In the genomic region with DNA sequence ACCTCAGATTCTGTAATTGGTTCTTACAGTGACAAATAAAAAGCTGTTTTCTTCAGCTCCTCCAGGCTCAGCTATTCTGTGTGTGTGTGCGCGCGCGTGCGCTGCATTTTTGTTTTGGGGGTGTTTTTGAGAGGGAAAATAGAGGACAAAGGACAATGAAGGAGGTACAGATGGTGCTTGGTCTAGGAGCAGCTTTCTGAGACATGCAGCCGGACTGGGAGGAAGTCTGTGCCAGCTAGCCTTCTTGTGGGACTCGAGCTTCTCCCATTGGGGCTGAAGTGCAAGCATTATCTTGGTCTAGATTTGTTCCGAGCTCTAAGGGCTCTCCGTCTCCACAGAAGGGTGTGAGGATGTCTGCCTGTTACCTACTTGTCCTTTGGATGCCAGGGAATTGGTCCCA, we compare ENCODE assay signal across 8 mouse cellular contexts. TPM values are rescaled to one million over a fixed set of nuclear protein-coding genes. Genes with fewer than 3 reads are reported as not detected.
A peak's percentile ranks its signal among the peaks of the same experiment; 100 is the strongest.
DNase-seq lines count a peak whose midpoint lies in the region; ATAC-seq and TF ChIP-seq lines count a peak whose summit lies in the region.

No protein-coding gene starts in this region.

- peaks cover 24% of the 10 kb centered on the region for H3K4me1 ChIP-seq in heart, embryonic 13.5 days
- H3K4me1 ChIP-seq in hindbrain, embryonic 10.5 days (replicated peaks): peaks cover 26% of the 10 kb centered on the region
- peaks cover 23% of the 10 kb centered on the region for H3K4me1 ChIP-seq in liver, embryonic 16.5 days (ENCODE audit: control insufficient read depth, low read depth, low read length)

- no peak for TF ChIP-seq CTCF in brain, embryonic 14.5 days (IDR thresholded peaks at IDR 0.05; ENCODE audit: borderline replicate concordance, extremely low read depth, insufficient read depth, insufficient read length)

- no peak overlapping the region for H3K4me3 ChIP-seq in heart, embryonic 13.5 days
- 0 out of 2 replicates have a peak overlapping the region, but pooled peaks have one; percentile 2 for H3K4me3 ChIP-seq in hindbrain, embryonic 10.5 days
- no peak overlapping the region for H3K4me3 ChIP-seq in liver, embryonic 16.5 days (ENCODE audit: low read depth, low read length)

- intact Hi-C loops in heart, postnatal 14 days (cut with DNase I): no loop called here

- peak overlapping the region; percentile 86; the same call in 1 of the 2 replicates for H3K9ac ChIP-seq in heart, embryonic 13.5 days
- no peak overlapping the region for H3K9ac ChIP-seq in liver, embryonic 16.5 days (ENCODE audit: low read depth, low read length)

- peak overlapping the region; percentile 71; the same call in 1 of the 2 replicates for H3K27ac ChIP-seq in heart, embryonic 13.5 days (replicated peaks)
- H3K27ac ChIP-seq in hindbrain, embryonic 10.5 days: peak overlapping the region; percentile 87
- no peak overlapping the region for H3K27ac ChIP-seq in liver, embryonic 16.5 days (ENCODE audit: low read length)

- H3K9me3 ChIP-seq in heart, embryonic 13.5 days: no peaks in the 10 kb centered on the region
- H3K9me3 ChIP-seq in hindbrain, embryonic 10.5 days: no peaks in the 10 kb centered on the region
- no peaks in the 10 kb centered on the region for H3K9me3 ChIP-seq in liver, embryonic 16.5 days (replicated peaks; ENCODE audit: control insufficient read depth, low read length)

- TF ChIP-seq POLR2A in brain, embryonic 14.5 days (IDR thresholded peaks at IDR 0.05; ENCODE audit: borderline replicate concordance, extremely low read depth, insufficient read depth, insufficient read length, poor library complexity, severe bottlenecking): no peak

- ATAC-seq in heart, embryonic 13.5 days (ENCODE audit: extremely low read depth, insufficient number of reproducible peaks, low FRiP score, low TSS enrichment): no peak
- ATAC-seq in liver, embryonic 16.5 days (ENCODE audit: low read depth): no peak
- no peak for ATAC-seq in cerebellum, adult (ENCODE audit: insufficient number of reproducible peaks, low FRiP score, low TSS enrichment)

- no peaks in the 10 kb centered on the region for H3K27me3 ChIP-seq in heart, embryonic 13.5 days (replicated peaks)
- no peaks in the 10 kb centered on the region for H3K27me3 ChIP-seq in hindbrain, embryonic 10.5 days (ENCODE audit: insufficient read depth, poor library complexity, severe bottlenecking)
- no peaks in the 10 kb centered on the region for H3K27me3 ChIP-seq in liver, embryonic 16.5 days (ENCODE audit: control insufficient read depth, insufficient read depth, low read depth, low read length)

- no peak overlapping the region for H3K4me2 ChIP-seq in heart, embryonic 13.5 days
- H3K4me2 ChIP-seq in liver, embryonic 16.5 days (ENCODE audit: low read depth, low read length): peak overlapping the region; percentile 67; the same call in 1 of the 2 replicates

- peaks cover 76% of the 10 kb centered on the region for H3K36me3 ChIP-seq in heart, embryonic 13.5 days
- H3K36me3 ChIP-seq in hindbrain, embryonic 10.5 days: peaks cover 77% of the 10 kb centered on the region
- peaks cover 46% of the 10 kb centered on the region for H3K36me3 ChIP-seq in liver, embryonic 16.5 days (ENCODE audit: control insufficient read depth, insufficient read depth)

- 83% methylated on average over 9 of the region's 9 CpGs for WGBS in heart, embryonic 13.5 days
- WGBS in hindbrain, embryonic 10.5 days: 92% methylated on average over 9 of the region's 9 CpGs
- 84% methylated on average over 9 of the region's 9 CpGs for WGBS in liver, embryonic 16.5 days (ENCODE audit: insufficient replicate concordance)

- no peak for DNase-seq in heart, adult 8-10 months (ENCODE audit: low spot score)
- DNase-seq in brain, embryonic 14.5 days (ENCODE audit: low read depth): peak; percentile 85
- DNase-seq in hindbrain, embryonic 10.5 days (ENCODE audit: low spot score): no peak
- no peak for DNase-seq in thymus, postnatal 25 days
- DNase-seq in heart, postnatal 14 days: no peak

RNA-seq across cellular contexts. Expression of gene Tut1, which starts 1.4 kb away (rescaled TPM):
- 16.3 and 17.1 TPM in 2 replicates for polyA plus RNA-seq in heart, embryonic 13.5 days (2015; fragmentation: Nextera tagmentation; extraction: Ambion mirVana)
- 10 to 100 TPM in 1 of 4 experiments, 1 to 10 TPM in 3; 8.1 to 10.3 (median 8.6) TPM for total RNA-seq in heart, adult 8-10 months (2022)
- 25.3 and 31.5 TPM in 2 replicates for polyA plus RNA-seq in brain, embryonic 14.5 days (2012; rRNA removed)
- 39.3 and 41.2 TPM in 2 replicates for polyA plus RNA-seq in hindbrain, embryonic 10.5 days (2016; fragmentation: Nextera tagmentation; extraction: Ambion mirVana)
- 12.6 and 12.9 TPM in 2 replicates for polyA plus RNA-seq in liver, embryonic 16.5 days (2015; fragmentation: Nextera tagmentation; extraction: Ambion mirVana)
- total RNA-seq in heart, postnatal 14 days (2021): 1 to 10 TPM; 7.6 TPM

RNA-seq across cellular contexts. Expression of gene Mta2, which starts 10.6 kb away (rescaled TPM):
- polyA plus RNA-seq in heart, embryonic 13.5 days (2015; fragmentation: Nextera tagmentation; extraction: Ambion mirVana): 83.6 and 88.0 TPM in 2 replicates
- total RNA-seq in heart, adult 8-10 months (2022): 10 to 100 TPM; 28.2 to 33.7 (median 30.4) TPM
- 35.1 and 57.9 TPM in 2 replicates for polyA plus RNA-seq in brain, embryonic 14.5 days (2012; rRNA removed)
- 178 and 184 TPM in 2 replicates for polyA plus RNA-seq in hindbrain, embryonic 10.5 days (2016; fragmentation: Nextera tagmentation; extraction: Ambion mirVana)
- 73.9 and 82.3 TPM in 2 replicates for polyA plus RNA-seq in liver, embryonic 16.5 days (2015; fragmentation: Nextera tagmentation; extraction: Ambion mirVana)
- 10 to 100 TPM; 42.1 to 44.8 TPM for total RNA-seq in heart, postnatal 14 days (2021)

RNA-seq across cellular contexts. Expression of gene Eef1g, which starts 14.6 kb away (rescaled TPM):
- polyA plus RNA-seq in heart, embryonic 13.5 days (2015; fragmentation: Nextera tagmentation; extraction: Ambion mirVana): 251 and 281 TPM in 2 replicates
- total RNA-seq in heart, adult 8-10 months (2022): 100 to 1,000 TPM; 209 to 232 (median 227) TPM
- polyA plus RNA-seq in brain, embryonic 14.5 days (2012; rRNA removed): 371 and 527 TPM in 2 replicates
- 402 and 497 TPM in 2 replicates for polyA plus RNA-seq in hindbrain, embryonic 10.5 days (2016; fragmentation: Nextera tagmentation; extraction: Ambion mirVana)
- 153 and 172 TPM in 2 replicates for polyA plus RNA-seq in liver, embryonic 16.5 days (2015; fragmentation: Nextera tagmentation; extraction: Ambion mirVana)
- total RNA-seq in heart, postnatal 14 days (2021): 100 to 1,000 TPM; 220 to 273 TPM

RNA-seq across cellular contexts. Expression of gene Eml3, which starts 22.9 kb away (rescaled TPM):
- 14.4 and 14.9 TPM in 2 replicates for polyA plus RNA-seq in heart, embryonic 13.5 days (2015; fragmentation: Nextera tagmentation; extraction: Ambion mirVana)
- total RNA-seq in heart, adult 8-10 months (2022): 1 to 10 TPM; 7.2 to 9.1 (median 7.5) TPM
- 14.7 and 17.5 TPM in 2 replicates for polyA plus RNA-seq in brain, embryonic 14.5 days (2012; rRNA removed)
- polyA plus RNA-seq in hindbrain, embryonic 10.5 days (2016; fragmentation: Nextera tagmentation; extraction: Ambion mirVana): 21.3 and 24.9 TPM in 2 replicates
- 11.4 and 12.8 TPM in 2 replicates for polyA plus RNA-seq in liver, embryonic 16.5 days (2015; fragmentation: Nextera tagmentation; extraction: Ambion mirVana)
- 10 to 100 TPM; 12.5 to 16.2 TPM for total RNA-seq in heart, postnatal 14 days (2021)

RNA-seq across cellular contexts. Expression of gene Rom1, which starts 23.1 kb away (rescaled TPM):
- 2.4 and 2.7 TPM in 2 replicates for polyA plus RNA-seq in heart, embryonic 13.5 days (2015; fragmentation: Nextera tagmentation; extraction: Ambion mirVana)
- 10 to 100 TPM; 22.0 to 37.5 (median 28.1) TPM for total RNA-seq in heart, adult 8-10 months (2022)
- 2.4 and 2.5 TPM in 2 replicates for polyA plus RNA-seq in brain, embryonic 14.5 days (2012; rRNA removed)
- 3.4 and 4.2 TPM in 2 replicates for polyA plus RNA-seq in hindbrain, embryonic 10.5 days (2016; fragmentation: Nextera tagmentation; extraction: Ambion mirVana)
- polyA plus RNA-seq in liver, embryonic 16.5 days (2015; fragmentation: Nextera tagmentation; extraction: Ambion mirVana): 2.4 and 2.6 TPM in 2 replicates
- total RNA-seq in heart, postnatal 14 days (2021): 10 to 100 TPM; 12.4 to 12.7 TPM
